Mouse (Mus musculus): ENCODE measurements around the gene Kcnk3.

DNA sequence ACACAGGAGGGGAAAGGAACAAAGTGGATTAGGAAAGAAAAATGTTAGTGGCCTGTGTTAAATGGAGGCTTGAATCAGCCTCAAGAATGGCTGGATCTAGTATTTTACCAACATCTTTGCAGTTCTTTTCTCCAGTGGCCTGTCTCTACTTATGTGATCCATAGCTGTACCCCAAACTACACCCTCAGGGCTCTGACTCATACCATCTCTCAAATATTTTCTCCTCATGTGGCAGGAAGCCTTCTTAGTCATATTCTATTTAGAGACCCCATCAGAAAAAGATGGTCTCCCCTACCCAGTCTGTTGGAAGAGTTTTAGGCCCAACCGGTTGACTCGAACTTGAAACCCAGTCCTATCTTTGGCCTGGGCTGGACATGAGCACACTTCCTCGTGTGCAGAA, 28.5 kb upstream of the Kcnk3 start:
- TF ChIP-seq CTCF (IDR thresholded peaks at IDR 0.05; ENCODE audit: low read depth) (no peak), EP300 (IDR thresholded peaks at IDR 0.05; ENCODE audit: low read depth) (no peak)
